Mouse (Mus musculus) adrenal gland, adult (tissue): ENCODE results near the gene Lrrc23.

ENCODE experiments used
- DNase-seq, 2 experiments: peaks; one replicate each; pipeline ENCODE4 v3.0.0; 2022 to 2023; ENCODE audit warnings: low spot score in 1 of 2; ENCODE audit not compliant: inconsistent age in 2 of 2

Lrrc23 gene

DNA sequence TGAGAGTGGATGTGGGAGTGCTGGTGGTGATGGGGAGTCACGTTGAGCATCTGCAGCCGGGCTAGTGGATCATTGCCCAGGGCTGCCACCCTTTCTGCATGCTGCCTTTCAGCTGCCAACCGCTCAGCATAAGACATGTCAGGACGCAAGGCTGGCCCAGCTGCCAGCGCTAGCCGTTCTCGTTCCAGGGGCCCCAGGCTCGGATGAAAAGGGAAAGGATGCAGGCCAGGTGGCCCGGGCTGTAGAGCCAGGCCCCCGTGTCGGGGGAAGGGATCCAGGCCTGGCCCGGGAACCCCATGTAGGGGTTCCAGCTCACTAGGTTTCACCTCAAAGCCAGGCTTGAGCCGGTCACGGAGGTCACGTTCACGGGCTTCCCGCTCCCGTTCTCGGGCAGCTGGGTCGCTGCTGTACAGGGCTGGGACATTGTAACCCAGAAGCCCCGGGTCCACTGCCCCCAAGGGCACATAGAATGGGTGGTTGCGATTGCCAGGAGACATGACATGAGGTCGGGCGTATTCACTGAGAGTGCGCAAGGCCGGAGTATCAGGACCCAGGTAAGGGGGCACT, 34.7 kb downstream of the Lrrc23 start:
- no peak for DNase-seq

- DNase-seq = no peak
These were observed 35.9 kb downstream of the Lrrc23 start for GRCm38 (mm10) chr6:124743647-124744046.

- peak in 1 of 2 experiments; percentile 60 for DNase-seq
These were observed 36.5 kb downstream of the Lrrc23 start for GRCm38 (mm10) chr6:124742839-124743514.

DNA sequence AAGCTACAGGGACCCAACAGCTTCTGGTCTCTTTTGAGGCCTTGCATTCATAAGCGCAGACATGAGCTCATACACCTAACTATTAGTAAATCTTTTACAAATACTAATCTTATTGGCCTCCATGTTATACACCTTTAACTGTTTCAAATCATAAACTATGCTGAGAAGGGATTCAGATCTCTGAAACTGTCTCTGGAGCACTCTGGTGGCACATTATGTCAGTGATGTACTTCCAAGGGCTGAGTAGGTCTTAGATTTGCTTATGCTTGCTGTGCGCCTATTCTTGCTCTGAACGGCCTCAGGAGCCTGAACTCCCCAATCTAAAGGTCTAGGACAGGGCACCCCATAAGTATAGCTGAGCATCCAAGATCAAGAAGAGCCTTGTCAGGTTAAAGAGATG, 37.7 kb downstream of the Lrrc23 start:
- no peak for DNase-seq

- peak; percentile 91 to 97 for DNase-seq
These were observed 38.4 kb downstream of the Lrrc23 start, which contains the start of gene Grcc10 for GRCm38 (mm10) chr6:124740888-124741761. TSS of gene Grcc10 (minus strand) at chr6:124741374.

- DNase-seq = no peak
These were observed 39.2 kb downstream of the Lrrc23 start for GRCm38 (mm10) chr6:124740211-124740887.

GRCm38 (mm10) chr6:124739231-124739796, 40.2 kb downstream of the Lrrc23 start:
- no peak for DNase-seq

DNA sequence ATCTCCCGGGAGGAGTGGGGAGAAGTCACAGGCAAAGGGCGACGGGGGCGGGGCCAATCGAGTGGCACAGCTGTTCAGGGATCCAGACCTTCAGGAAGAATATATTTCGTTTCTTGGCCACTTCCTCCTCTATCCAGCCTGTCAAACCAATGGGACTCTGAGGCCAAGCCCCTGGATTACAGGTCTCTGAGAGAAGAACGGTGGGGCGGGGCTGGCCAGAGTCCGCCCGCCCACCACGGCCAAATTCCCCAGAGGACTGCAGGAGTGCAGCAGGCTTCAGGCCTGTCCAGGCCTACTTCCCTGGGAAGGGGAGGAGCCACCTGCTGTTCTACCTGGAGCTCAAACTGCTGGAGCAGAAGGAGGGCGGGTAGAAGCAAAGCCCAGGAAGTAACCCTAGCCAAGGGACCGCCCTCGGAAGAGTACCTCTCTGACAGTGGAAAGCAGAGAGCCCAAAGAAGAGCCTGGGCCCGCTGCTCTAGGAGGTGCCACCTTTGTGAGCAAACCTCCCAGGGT, 41.0 kb downstream of the Lrrc23 start, which contains the start of gene Ptpn6:
TSS of gene Ptpn6 (minus strand) at position 204 of the 513 bp plus-strand sequence.
- peak in 1 of 2 experiments; percentile 68 for DNase-seq

DNA sequence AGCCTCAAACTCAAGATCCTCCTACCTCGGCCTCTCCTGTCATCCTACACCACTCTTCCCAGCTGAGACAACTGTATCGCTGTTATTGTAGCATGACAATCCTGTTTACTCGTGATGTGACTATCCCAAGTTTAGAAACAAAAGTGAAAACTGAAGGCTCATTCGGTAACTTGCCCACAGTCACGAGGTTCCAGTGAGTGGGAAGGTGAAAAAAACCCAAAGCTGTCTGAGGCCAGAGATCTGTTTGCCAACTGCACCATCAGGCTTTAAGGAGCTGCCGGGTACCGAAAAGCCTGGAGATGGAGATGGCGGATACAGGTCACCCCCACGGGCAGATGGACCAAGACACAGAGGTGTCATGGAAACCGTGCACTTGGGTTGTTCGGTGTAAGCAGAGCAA, 42.5 kb downstream of the Lrrc23 start:
- DNase-seq = no peak

DNA sequence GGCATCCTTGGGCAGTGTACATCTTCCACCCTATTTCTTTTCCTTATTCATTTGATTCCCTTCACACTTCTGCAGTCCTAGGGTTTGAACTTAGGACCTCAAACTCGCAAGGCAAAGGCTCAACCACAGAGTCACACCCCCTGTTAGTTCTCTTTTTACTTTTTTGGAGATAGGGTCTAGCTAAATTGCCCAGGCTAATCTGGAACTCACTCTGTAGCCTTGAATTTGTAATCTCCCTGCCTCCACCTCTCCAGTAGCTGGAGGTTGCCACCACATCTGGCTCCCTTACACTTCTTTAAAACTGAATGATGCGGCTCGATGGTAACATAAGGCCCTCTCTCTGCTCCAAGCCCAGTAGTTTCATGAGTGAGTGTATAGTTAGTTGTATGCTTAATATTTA, 45.1 kb downstream of the Lrrc23 start:
- DNase-seq = no peak

GRCm38 (mm10) chr6:124732476-124733370, 46.8 kb downstream of the Lrrc23 start:
- peak; percentile 55 to 65 for DNase-seq

DNA sequence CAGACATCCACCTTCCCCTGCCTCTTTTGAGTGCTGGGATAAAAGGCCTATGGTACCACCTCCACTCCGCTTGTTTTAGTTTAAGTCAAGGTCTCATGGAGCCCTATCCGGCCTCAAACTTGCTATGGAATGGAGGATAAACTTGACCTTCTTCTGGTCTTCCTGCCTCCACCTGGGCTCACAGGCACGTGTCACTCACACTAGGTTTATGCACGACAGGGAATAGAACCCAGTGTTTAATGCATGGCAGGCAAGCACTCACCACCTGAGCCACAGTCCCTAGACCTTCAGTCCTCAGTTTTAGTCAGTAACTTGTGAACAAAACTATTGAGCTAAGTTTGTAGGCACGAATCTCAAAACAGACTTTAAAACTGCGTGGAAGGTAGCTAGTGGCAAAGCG, 48.5 kb downstream of the Lrrc23 start:
- DNase-seq = no peak

DNA sequence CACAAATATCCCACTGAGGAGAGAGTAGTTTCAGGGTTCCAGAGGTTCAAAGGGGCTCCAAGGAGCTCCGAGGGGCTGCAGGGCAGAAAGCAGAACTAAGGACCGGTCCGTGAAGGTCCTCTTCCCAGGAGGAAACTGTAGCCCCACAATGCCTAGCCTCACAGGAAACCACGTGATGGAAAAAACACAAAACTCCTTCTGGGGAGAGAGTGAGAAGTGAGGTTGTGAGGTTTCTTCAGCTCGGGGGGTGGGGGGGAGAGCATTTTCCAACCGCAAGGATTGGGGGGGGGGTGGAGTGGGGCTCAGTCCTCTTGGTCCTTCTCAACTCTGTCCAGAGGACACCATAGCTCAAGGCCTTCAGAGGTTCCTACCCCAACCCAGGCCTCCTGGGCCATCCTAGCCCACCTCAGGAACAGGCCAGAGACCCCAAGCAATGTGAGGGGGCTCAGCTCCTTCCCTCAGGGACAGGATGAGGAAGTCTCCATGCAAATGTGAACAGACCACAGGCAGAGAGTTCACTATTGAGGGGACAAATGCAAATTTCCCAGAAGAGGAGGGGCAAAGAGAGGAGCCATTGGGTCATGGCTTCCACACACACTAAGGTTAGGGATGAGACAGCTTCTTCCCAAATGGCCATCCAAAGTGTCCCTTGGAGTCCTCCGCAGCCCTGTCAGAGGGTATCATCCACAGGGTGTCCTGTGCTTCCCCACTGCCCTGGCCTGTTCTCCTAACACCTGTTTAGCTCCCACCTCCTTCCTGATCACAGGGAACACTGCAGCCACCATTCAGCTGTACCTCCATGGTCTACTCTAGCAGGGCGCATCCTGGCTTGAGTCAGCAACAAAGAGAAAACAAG, 49.4 kb downstream of the Lrrc23 start:
- no peak for DNase-seq

DNA sequence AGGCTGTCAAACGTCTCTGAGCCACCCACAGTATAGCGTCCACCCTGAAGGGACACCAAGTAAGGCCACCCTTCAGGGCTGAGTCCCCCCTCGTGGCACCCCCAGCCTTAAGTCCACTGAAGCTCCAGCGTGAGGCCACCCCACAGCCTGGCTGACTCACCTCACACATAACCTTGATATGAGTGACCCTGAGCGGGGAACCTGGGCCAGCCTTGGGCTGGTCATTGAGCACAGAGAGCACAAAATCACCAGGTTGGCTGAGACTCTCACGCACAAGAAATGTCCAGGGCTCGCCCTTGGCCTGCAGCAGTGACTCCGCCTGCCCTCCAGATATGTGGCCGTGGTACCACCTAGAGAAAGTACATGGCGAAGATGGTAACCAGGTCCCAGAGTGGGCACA, 50.9 kb downstream of the Lrrc23 start:
- peak; percentile 84 to 90 for DNase-seq

GRCm38 (mm10) chr6:124724472-124724871, 55.1 kb downstream of the Lrrc23 start:
- DNase-seq = no peak

GRCm38 (mm10) chr6:124723541-124723940, 56.0 kb downstream of the Lrrc23 start:
- DNase-seq = no peak

DNA sequence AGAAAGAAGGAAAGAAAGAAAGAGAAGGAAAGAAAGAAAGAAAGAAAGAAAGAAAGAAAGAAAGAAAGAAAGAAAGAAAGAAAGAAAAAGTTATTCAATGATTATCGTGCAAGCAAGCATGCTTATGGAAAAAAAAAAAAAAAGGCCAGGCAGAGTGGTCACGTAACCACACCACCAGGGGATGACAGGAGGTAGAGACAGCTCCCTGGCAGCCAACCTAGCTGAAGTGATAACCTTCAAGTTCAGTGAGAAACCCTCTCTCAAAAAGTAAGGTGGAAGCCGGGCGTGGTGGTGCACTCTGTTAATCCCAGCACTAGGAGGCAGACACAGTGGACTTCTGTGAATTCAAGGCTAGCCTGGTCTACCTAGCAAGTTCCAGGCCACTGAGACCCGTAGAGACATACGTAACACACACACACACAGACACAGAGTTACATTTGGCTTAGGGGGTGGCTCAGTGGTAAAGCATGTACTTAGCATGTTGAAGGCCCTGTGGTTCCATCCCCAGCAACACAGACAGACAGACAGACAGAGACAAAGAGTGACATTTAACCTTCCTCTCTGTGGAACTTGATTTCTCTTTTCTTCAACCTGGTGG, 56.6 kb downstream of the Lrrc23 start:
- no peak for DNase-seq

DNA sequence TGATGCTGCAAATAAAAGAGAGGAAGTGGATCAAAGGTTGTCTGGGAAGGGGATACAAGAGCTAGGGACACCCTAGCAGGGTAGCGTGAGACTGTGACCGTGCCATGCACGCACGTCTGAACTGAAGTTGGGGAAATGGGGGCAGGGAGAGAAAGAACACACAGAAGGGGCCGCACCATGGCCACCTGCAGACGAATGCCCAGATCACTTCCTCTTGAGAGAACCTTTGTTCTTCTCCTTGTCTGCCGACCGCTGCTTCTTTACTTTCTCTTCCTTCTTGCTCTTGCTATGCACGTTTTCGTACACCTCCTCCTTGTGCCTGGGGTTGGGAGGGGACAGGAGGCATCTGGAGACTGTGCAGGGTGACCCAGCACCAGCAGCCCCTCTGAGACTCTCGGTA, 58.6 kb downstream of the Lrrc23 start:
- DNase-seq = no peak
